Mouse (Mus musculus) liver, embryonic 16.5 days (tissue): Measurements from ENCODE around the gene Fgl2. TPM values are rescaled to one million over a fixed set of nuclear protein-coding genes. Genes with fewer than 3 reads are reported as not detected.
A peak's percentile ranks its signal among the peaks of the same experiment; 100 is the strongest.

Source experiments
- ATAC-seq: fragments of 200-750 bp; cut with Nextera tagmentation; 2 replicates; pipeline ENCODE4 v1.8.0; 2017; ENCODE audit warnings: low read depth, mild to moderate bottlenecking, moderate number of reproducible peaks, moderate library complexity
- H3K27ac ChIP-seq: fragments of 300-500 bp; sonication (generic); 2 replicates; pipeline ENCODE4 v1.5.1; 2014; ENCODE audit warnings: mild to moderate bottlenecking, low read length
- H3K27me3 ChIP-seq: fragments of 300-500 bp; sonication (generic); 2 replicates; pipeline ENCODE4 v1.6.1; 2014; ENCODE audit warnings: low read depth, low read length, mixed read lengths; ENCODE audit not compliant: control insufficient read depth, insufficient read depth
- H3K36me3 ChIP-seq: fragments of 300-500 bp; sonication (generic); 2 replicates; pipeline ENCODE4 v1.6.1; 2014; ENCODE audit warnings: mild to moderate bottlenecking; ENCODE audit not compliant: control insufficient read depth, insufficient read depth
- H3K4me1 ChIP-seq: fragments of 300-500 bp; sonication (generic); 2 replicates; pipeline ENCODE4 v1.6.1; 2014; ENCODE audit warnings: low read depth, low read length, mixed read lengths; ENCODE audit not compliant: control insufficient read depth
- H3K4me2 ChIP-seq: fragments of 300-500 bp; sonication (generic); 2 replicates; pipeline ENCODE4 v1.6.1; 2014; ENCODE audit warnings: low read depth, low read length, mixed read lengths
- H3K4me3 ChIP-seq: fragments of 300-500 bp; sonication (generic); 2 replicates; pipeline ENCODE4 v1.5.1; 2014; ENCODE audit warnings: low read depth, mild to moderate bottlenecking, low read length
- H3K9ac ChIP-seq: fragments of 300-500 bp; sonication (generic); 2 replicates; pipeline ENCODE4 v1.6.1; 2014; ENCODE audit warnings: low read depth, low read length
- H3K9me3 ChIP-seq: fragments of 300-500 bp; sonication (generic); replicated peaks from 2 replicates; pipeline ENCODE4 v1.6.1; 2016; ENCODE audit warnings: low read length; ENCODE audit not compliant: control insufficient read depth
- whole genome bisulfite sequencing: fragments of 180-500 bp; shearing (Covaris S2); extraction: QIAGEN DNeasy Blood & Tissue Kit; methylation state at CpG from one replicate; pipeline ENCODE4 v1.1.7; 2014; ENCODE audit not compliant: insufficient replicate concordance; 5-methylcytosine and 5-hydroxymethylcytosine counted together
- polyA plus RNA-seq: library from polyadenylated mRNA; unstranded; fragments of >200 nt; fragmentation: Nextera tagmentation; extraction: Ambion mirVana; gene quantifications from 2 replicates; pipeline ENCODE4 v1.2.1, GENCODE M21; 2015

Gene Fgl2
- polyA plus RNA-seq, 1 experiment from 2014 or later: 2.7 TPM

- H3K4me1 ChIP-seq: peaks cover 19% of the 10 kb centered on the region
- H3K36me3 ChIP-seq: no peaks in the 10 kb centered on the region
- WGBS: under 1% methylated on average over 68 of the region's 68 CpGs
- H3K27ac ChIP-seq: peak within 1 kb of the TSS; percentile 42
- no peaks in the 10 kb centered on the region for H3K9me3 ChIP-seq
- H3K27me3 ChIP-seq: no peaks in the 10 kb centered on the region
- H3K4me2 ChIP-seq: peak within 1 kb of the TSS; percentile 93
- ATAC-seq: peak; percentile 99
- peak within 1 kb of the TSS; percentile 74 for H3K9ac ChIP-seq
- peak within 1 kb of the TSS; percentile 76 for H3K4me3 ChIP-seq
These were observed 52.5 kb downstream of the Fgl2 start, which contains the start of the genes Ccdc146 and Fam185a for GRCm38 (mm10) chr5:21424614-21425602. TSS of gene Ccdc146 (minus strand) at chr5:21424677. TSS of gene Fam185a (plus strand) at chr5:21424958.

- H3K9ac ChIP-seq: no peak overlapping the region
- peak overlapping the region; percentile 93 for H3K4me2 ChIP-seq
- peaks cover 19% of the 10 kb centered on the region for H3K4me1 ChIP-seq
- ATAC-seq: no peak
- WGBS: 88% methylated on average over 6 of the region's 6 CpGs
- H3K9me3 ChIP-seq: no peaks in the 10 kb centered on the region
- H3K27ac ChIP-seq: no peak overlapping the region
- H3K4me3 ChIP-seq: no peak overlapping the region
- H3K27me3 ChIP-seq: no peaks in the 10 kb centered on the region
- H3K36me3 ChIP-seq: no peaks in the 10 kb centered on the region
These were observed 54.2 kb downstream of the Fgl2 start for GRCm38 (mm10) chr5:21426666-21427065.

Other genes with a start within 250 kb of the Fgl2 start
- gene Gsap, start 186.4 kb upstream of the Fgl2 start, polyA plus RNA-seq: 2.4 and 2.5 TPM in 2 replicates
- 0.13 TPM in 1 of 2 replicates, not detected in the other for gene Ccdc146, start 52.0 kb downstream of the Fgl2 start, polyA plus RNA-seq
- 2.5 and 2.8 TPM in 2 replicates for gene Fam185a, start 52.3 kb downstream of the Fgl2 start, polyA plus RNA-seq
- gene Lrrc17, start 170.9 kb downstream of the Fgl2 start, polyA plus RNA-seq: 2.2 TPM in 2 replicates